22 mouse cellular contexts compared by ENCODE assay signal in genomic region chr6:28342863-28343262, GRCm38 (mm10). TPM values are rescaled to one million over a fixed set of nuclear protein-coding genes. Genes with fewer than 3 reads are reported as not detected.
DNase-seq lines count a peak whose midpoint lies in the region; ATAC-seq and TF ChIP-seq lines count a peak whose summit lies in the region.
"Had no signal": no experiment of that assay in that cellular context is flagged by ENCODE, and none has a peak within 500 bp of the region (broad histone marks: within the 10 kb centered on the region; RNA-seq: fewer than 3 reads in every experiment).

No protein-coding gene starts in this region.

- no peak for TF ChIP-seq POLR2A in MEL (IDR thresholded peaks at IDR 0.05; ENCODE audit: control insufficient read depth in 1 of 2, insufficient read depth in 1 of 2, low read depth in 1 of 2, low read length in 2 of 2, poor library complexity in 1 of 2)

- TF ChIP-seq EP300 in MEL (IDR thresholded peaks at IDR 0.05; ENCODE audit: low read depth in 1 of 2, low read length in 2 of 2): no peak

- H3K9ac ChIP-seq in MEL (ENCODE audit: control insufficient read depth, low read depth, low read length, poor library complexity, severe bottlenecking): no peak overlapping the region
- H3K9ac ChIP-seq: embryonic facial prominence, embryonic 13.5 days; hindbrain, embryonic 13.5 days had no signal

- no peak for TF ChIP-seq CTCF in MEL (IDR thresholded peaks at IDR 0.05 in 2 of 3, conservative IDR thresholded peaks at IDR 0.05 in 1 of 3; ENCODE audit: control insufficient read depth in 1 of 3, insufficient read depth in 1 of 3, low read depth in 2 of 3, low read length in 3 of 3, poor library complexity in 1 of 3, severe bottlenecking in 1 of 3)

- H3K4me3 ChIP-seq in MEL (ENCODE audit: control insufficient read depth in 1 of 2, insufficient read depth in 1 of 2, low read depth in 2 of 2, low read length in 2 of 2): no peak overlapping the region
- H3K4me3 ChIP-seq: embryonic facial prominence, embryonic 13.5 days; gastrocnemius, adult 2 months; heart, embryonic 10.5 days; hindbrain, embryonic 13.5 days had no signal

- no peak for TF ChIP-seq RAD21 in MEL (IDR thresholded peaks at IDR 0.05; ENCODE audit: low read depth, low read length)

- peak; percentile 73 for ATAC-seq in granulocyte monocyte progenitor cell, adult 5-6 weeks (replicated peaks; ENCODE audit: poor library complexity, severe bottlenecking)
- peak; percentile 85 for ATAC-seq in megakaryocyte progenitor cell, adult 5-6 weeks (replicated peaks; ENCODE audit: poor library complexity)
- ATAC-seq in monocyte, adult 5-6 weeks (replicated peaks; ENCODE audit: insufficient number of reproducible peaks, low FRiP score, low TSS enrichment, poor library complexity, severe bottlenecking): no peak
- ATAC-seq: forebrain, embryonic 14.5 days; hindbrain, postnatal 0 days had no signal

- no peak overlapping the region for H3K27ac ChIP-seq in MEL (ENCODE audit: control insufficient read depth, low read depth, low read length)
- H3K27ac ChIP-seq: embryonic facial prominence, embryonic 13.5 days; gastrocnemius, adult 2 months; heart, embryonic 10.5 days; hindbrain, embryonic 13.5 days; hindbrain, postnatal 0 days had no signal

- peaks cover 0 to 7% of the 10 kb centered on the region in 2 experiments; a peak in 1 of 4 replicates for H3K4me1 ChIP-seq in MEL (ENCODE audit: control insufficient read depth in 1 of 2, insufficient read depth in 2 of 2, low read length in 2 of 2)
- H3K4me1 ChIP-seq: embryonic facial prominence, embryonic 13.5 days; heart, embryonic 10.5 days; hindbrain, embryonic 13.5 days had no signal

- H3K9me3 ChIP-seq in MEL (replicated peaks; ENCODE audit: insufficient read depth, low read length): no peaks in the 10 kb centered on the region
- H3K9me3 ChIP-seq: embryonic facial prominence, embryonic 13.5 days; heart, embryonic 10.5 days; hindbrain, embryonic 13.5 days had no signal

- H3K36me3 ChIP-seq in MEL (ENCODE audit: control insufficient read depth in 1 of 2, insufficient read depth in 2 of 2, low read length in 2 of 2): no peaks in the 10 kb centered on the region; a peak in 2 of 4 replicates
- H3K36me3 ChIP-seq: embryonic facial prominence, embryonic 13.5 days; heart, embryonic 10.5 days; hindbrain, embryonic 13.5 days had no signal

- H3K79me2 ChIP-seq in MEL (ENCODE audit: control insufficient read depth, insufficient read depth, low read length, poor library complexity): no peaks in the 10 kb centered on the region

- peak; percentile 45 for DNase-seq in A20 (ENCODE audit: low read depth, low spot score)
- peak; percentile 51 for DNase-seq in MEL (ENCODE audit: low read depth, low spot score)
- DNase-seq in thymus, adult 18-20 months: no peak
- DNase-seq in kidney, postnatal 10 days: no peak
- DNase-seq: adrenal gland, adult 8-10 months; B cell, adult 2 months; cerebellum, adult 11-12 months; cerebellum, adult 9-10 months; cerebellum, postnatal 25 days; gastrocnemius, adult 2 months; gastrocnemius, postnatal 25 days; heart, adult 11 months; heart, postnatal 10 days; heart, postnatal 4 days had no signal

- no peaks in the 10 kb centered on the region for H3K27me3 ChIP-seq in MEL (ENCODE audit: control insufficient read depth in 1 of 2, insufficient read depth in 2 of 2, low read length in 2 of 2)
- H3K27me3 ChIP-seq: embryonic facial prominence, embryonic 13.5 days; hindbrain, embryonic 13.5 days had no signal

TF ChIP-seq in MEL, 35 proteins besides CTCF, POLR2A, EP300 and RAD21:
- TF ChIP-seq MEF2A (IDR thresholded peaks at IDR 0.05; ENCODE audit: extremely low read depth, insufficient replicate concordance, low read depth, low read length, poor library complexity, severe bottlenecking): no peak
- no peak for TF ChIP-seq KAT2A (conservative IDR thresholded peaks at IDR 0.05; ENCODE audit: low read depth, low read length)
- TF ChIP-seq POLR2AphosphoS2 (IDR thresholded peaks at IDR 0.05; ENCODE audit: low read length): no peak
- no peak for TF ChIP-seq MYC (IDR thresholded peaks at IDR 0.05; ENCODE audit: low read depth, low read length)
- TF ChIP-seq TCF12 (IDR thresholded peaks at IDR 0.05; ENCODE audit: low read depth, low read length): no peak
- no peak for TF ChIP-seq BHLHE40 (IDR thresholded peaks at IDR 0.05; ENCODE audit: borderline replicate concordance, low read depth, low read length)
- TF ChIP-seq RCOR1 (IDR thresholded peaks at IDR 0.05; ENCODE audit: low read depth, low read length): no peak
- no peak for TF ChIP-seq ZKSCAN1 (IDR thresholded peaks at IDR 0.05; ENCODE audit: low read depth, low read length)
- no peak for TF ChIP-seq NELFE (IDR thresholded peaks at IDR 0.05; ENCODE audit: low read depth, low read length)
- TF ChIP-seq MAFK (IDR thresholded peaks at IDR 0.05; ENCODE audit: borderline replicate concordance, low read depth, low read length): no peak
- TF ChIP-seq USF1 (IDR thresholded peaks at IDR 0.05; ENCODE audit: low read depth, low read length): no peak

RNA-seq across cellular contexts. Expression of gene Zfp800, which starts 54.9 kb away (rescaled TPM):
- total RNA-seq in MEL (2012; rRNA removed): 36.3 and 43.2 TPM in 2 replicates
- polyA plus RNA-seq in MEL (2012; ENCODE audit: insufficient read depth in 1 of 2, insufficient read length in 2 of 2, low read depth in 1 of 2, low replicate concordance in 2 of 2, missing spikeins in 1 of 2): 10 to 100 TPM; 41.6 to 71.9 TPM
- 35.8 and 48.4 TPM in 2 replicates for total RNA-seq in granulocyte monocyte progenitor cell, adult 5-6 weeks (2014; fragmentation: Nextera tagmentation)
- 54.5 and 58.2 TPM in 2 replicates for total RNA-seq in granulocyte monocyte progenitor cell, adult 5-6 weeks (2017)
- total RNA-seq in megakaryocyte progenitor cell, adult 5-6 weeks (2015): 63.6 and 64.3 TPM in 2 replicates
- total RNA-seq in megakaryocyte progenitor cell, adult 5-6 weeks (2017): 57.3 and 65.0 TPM in 2 replicates
- 56.7 to 59.9 TPM (median 59.8 TPM) in 3 replicates for total RNA-seq in monocyte, adult 5-6 weeks (2017)

Comparison
In these comparisons a context has a peak if more than half of its experiments do, and no peak if none do; other contexts are left out.
1. DNase-seq: peak in A20 (single experiment) and MEL (single experiment); none in thymus, adult 18-20 months (0 of 2) and kidney, postnatal 10 days (single experiment).